Mouse (Mus musculus): ENCODE measurements around the gene Gm44596. TPM values are rescaled to one million over a fixed set of nuclear protein-coding genes. Genes with fewer than 3 reads are reported as not detected.
A peak's percentile ranks its signal among the peaks of the same experiment; 100 is the strongest.

Gene Gm44596
- polyA plus RNA-seq, 1 experiment from 2014 or later, result not detected

DNA sequence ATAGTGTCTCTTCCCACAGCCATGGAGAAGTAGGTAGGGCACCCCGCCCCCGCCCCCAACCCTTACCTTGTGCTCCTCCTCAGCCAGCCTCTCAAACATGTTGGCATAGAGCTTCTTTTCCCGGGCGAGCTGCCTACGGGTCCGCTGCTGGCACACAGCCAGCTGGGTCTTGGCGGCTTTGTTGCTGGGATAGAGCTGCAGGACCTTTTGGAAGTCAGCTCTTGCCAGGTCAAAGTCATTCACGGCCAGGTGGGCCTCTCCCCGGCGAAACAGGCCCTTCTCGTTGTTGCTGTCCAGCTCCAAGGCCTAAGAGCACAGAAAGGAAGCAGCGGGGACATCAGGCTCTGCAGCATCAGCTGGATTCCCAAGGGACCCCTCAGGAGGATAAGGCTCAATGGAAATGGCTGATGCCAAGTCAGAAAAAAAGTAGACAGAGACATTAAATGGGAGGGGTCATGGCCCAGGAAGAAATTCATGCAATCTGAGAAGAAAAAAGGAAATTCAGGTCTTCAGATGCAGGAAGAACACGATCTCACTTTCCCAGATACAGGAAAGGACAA, 57.1 kb downstream of the Gm44596 start:
- Histone ChIP-seq H3K27ac (ENCODE audit: low read length) (no peak overlapping the region), H3K4me1 (ENCODE audit: insufficient read depth, low read depth, low read length) (peaks cover 12% of the 10 kb centered on the region; the same call in 1 of the 2 replicates), H3K9ac (replicated peaks; ENCODE audit: low read depth) (no peak overlapping the region), H3K9me3 (ENCODE audit: low read length) (no peaks in the 10 kb centered on the region), H3K4me3 (ENCODE audit: low read depth, low read length) (no peak overlapping the region), H3K4me2 (replicated peaks; ENCODE audit: low read depth, low read length) (no peak overlapping the region), H3K27me3 (replicated peaks; ENCODE audit: insufficient read depth, low read length) (no peaks in the 10 kb centered on the region), H3K36me3 (ENCODE audit: insufficient read depth, low read length) (peaks cover 43% of the 10 kb centered on the region)
- ATAC-seq (no peak), DNase-seq (ENCODE audit: low spot score) (no peak)
- 56% methylated on average over 13 of the region's 13 CpGs for WGBS
- TF ChIP-seq EP300 (IDR thresholded peaks at IDR 0.05), result no peak
- TF ChIP-seq CTCF (IDR thresholded peaks at IDR 0.05), result no peak

DNA sequence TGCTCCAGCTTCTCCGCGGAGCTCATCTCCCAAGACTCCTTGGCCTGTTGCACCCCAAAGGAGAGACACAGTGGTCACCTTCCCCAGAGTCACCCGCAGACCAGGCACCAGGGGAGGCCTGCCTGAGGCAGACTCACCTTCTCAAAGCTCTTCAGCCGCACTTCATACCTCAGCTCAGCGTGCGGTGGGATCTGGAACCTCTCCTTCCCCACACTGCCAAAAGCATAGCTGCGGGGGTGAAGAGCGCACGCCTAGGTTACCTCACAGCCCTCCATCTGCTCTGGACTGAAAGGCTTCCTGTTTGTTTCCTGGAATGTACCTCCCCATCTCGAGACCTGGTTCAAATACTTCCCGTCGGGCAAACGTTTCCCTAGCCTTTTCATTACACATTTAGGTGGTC, 58.3 kb downstream of the Gm44596 start:
- Histone ChIP-seq H3K27me3 (replicated peaks; ENCODE audit: insufficient read depth, low read length) (no peaks in the 10 kb centered on the region), H3K36me3 (ENCODE audit: insufficient read depth, low read length) (peaks cover 43% of the 10 kb centered on the region), H3K9ac (replicated peaks; ENCODE audit: low read depth) (no peak overlapping the region), H3K27ac (ENCODE audit: low read length) (no peak overlapping the region), H3K4me2 (replicated peaks; ENCODE audit: low read depth, low read length) (no peak overlapping the region), H3K4me3 (ENCODE audit: low read depth, low read length) (no peak overlapping the region), H3K9me3 (ENCODE audit: low read length) (no peaks in the 10 kb centered on the region), H3K4me1 (ENCODE audit: insufficient read depth, low read depth, low read length) (peaks cover 12% of the 10 kb centered on the region; the same call in 1 of the 2 replicates)
- TF ChIP-seq EP300 (IDR thresholded peaks at IDR 0.05) (no peak), CTCF (IDR thresholded peaks at IDR 0.05) (no peak)
- no peak for ATAC-seq
- 76% methylated on average over 11 of the region's 13 CpGs for WGBS
- DNase-seq (ENCODE audit: low spot score), result no peak

DNA sequence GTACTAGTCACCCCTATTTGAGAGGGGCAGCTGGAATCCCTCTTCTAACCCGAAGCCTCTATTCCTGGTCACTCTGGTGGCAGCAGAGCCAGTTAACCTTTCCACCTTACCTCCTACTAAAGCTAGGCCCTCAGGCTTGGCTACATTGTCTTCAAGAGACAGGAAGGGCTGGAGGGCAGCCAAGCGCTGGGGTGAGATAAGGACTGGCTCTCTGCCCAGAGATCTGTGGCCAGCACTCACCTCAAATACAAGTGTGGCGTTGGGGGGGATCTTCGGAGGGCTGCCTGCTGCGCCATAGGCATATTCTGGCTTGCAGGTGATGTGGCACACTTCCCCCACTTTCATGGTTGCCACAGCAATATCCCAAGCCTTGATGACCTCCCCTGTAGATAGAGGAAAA, 60.2 kb downstream of the Gm44596 start:
- no peaks in the 10 kb centered on the region for H3K27me3 ChIP-seq (replicated peaks; ENCODE audit: insufficient read depth, low read length)
- DNase-seq (ENCODE audit: low spot score) (peak; percentile 86), ATAC-seq (peak; percentile 4; the same call in 1 of the 2 replicates)
- H3K4me2 ChIP-seq (replicated peaks; ENCODE audit: low read depth, low read length), result no peak overlapping the region
- no peak overlapping the region for H3K4me3 ChIP-seq (ENCODE audit: low read depth, low read length)
- H3K9ac ChIP-seq (replicated peaks; ENCODE audit: low read depth), result no peak overlapping the region
- peaks cover 12% of the 10 kb centered on the region; the same call in 1 of the 2 replicates for H3K4me1 ChIP-seq (ENCODE audit: insufficient read depth, low read depth, low read length)
- TF ChIP-seq CTCF (IDR thresholded peaks at IDR 0.05) (no peak), EP300 (IDR thresholded peaks at IDR 0.05) (peak; percentile 63)
- H3K9me3 ChIP-seq (ENCODE audit: low read length), result no peaks in the 10 kb centered on the region
- H3K36me3 ChIP-seq (ENCODE audit: insufficient read depth, low read length), result peaks cover 31% of the 10 kb centered on the region
- peak overlapping the region; percentile 1; the same call in 1 of the 2 replicates for H3K27ac ChIP-seq (ENCODE audit: low read length)
- 19% methylated on average over 5 of the region's 5 CpGs for WGBS

DNA sequence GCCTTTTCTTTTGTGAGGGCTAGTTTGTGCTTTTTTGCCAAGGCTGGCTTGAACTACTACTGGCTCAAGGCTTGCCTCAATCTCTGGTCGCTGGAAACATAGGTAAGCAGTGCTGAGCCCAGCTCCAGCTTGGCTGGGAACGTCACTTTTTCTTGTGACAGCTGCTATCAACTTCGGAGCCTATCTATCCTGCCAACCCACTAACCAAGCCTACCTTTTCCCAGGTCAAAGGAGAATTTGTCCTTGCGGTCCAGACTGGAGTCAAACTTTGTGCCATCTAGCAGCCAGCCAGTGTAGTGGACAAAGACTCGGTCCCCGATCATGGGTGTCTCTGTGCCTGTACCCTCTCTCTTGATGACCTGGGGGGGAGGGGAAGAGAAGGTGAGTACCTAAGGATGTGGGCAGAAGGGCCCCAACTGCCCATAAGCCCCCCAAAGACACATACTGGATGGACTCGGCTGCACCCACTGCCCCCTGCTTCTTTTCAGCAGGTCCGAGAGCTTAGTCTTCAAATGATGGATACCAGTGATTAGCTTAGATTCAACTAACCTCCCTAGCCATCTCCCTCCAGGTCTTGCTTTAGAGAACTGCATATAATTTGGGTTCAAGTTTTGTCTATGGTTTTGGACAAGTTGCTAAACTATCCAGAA, 61.2 kb downstream of the Gm44596 start:
- DNase-seq (ENCODE audit: low spot score) (no peak), ATAC-seq (no peak)
- Histone ChIP-seq H3K27ac (ENCODE audit: low read length) (no peak overlapping the region), H3K4me3 (ENCODE audit: low read depth, low read length) (no peak overlapping the region), H3K36me3 (ENCODE audit: insufficient read depth, low read length) (peaks cover 26% of the 10 kb centered on the region), H3K27me3 (replicated peaks; ENCODE audit: insufficient read depth, low read length) (no peaks in the 10 kb centered on the region), H3K4me2 (replicated peaks; ENCODE audit: low read depth, low read length) (peak overlapping the region; percentile 92), H3K9me3 (ENCODE audit: low read length) (no peaks in the 10 kb centered on the region), H3K4me1 (ENCODE audit: insufficient read depth, low read depth, low read length) (peaks cover 12% of the 10 kb centered on the region; the same call in 1 of the 2 replicates), H3K9ac (replicated peaks; ENCODE audit: low read depth) (no peak overlapping the region)
- TF ChIP-seq EP300 (IDR thresholded peaks at IDR 0.05) (no peak), CTCF (IDR thresholded peaks at IDR 0.05) (no peak)
- 82% methylated on average over 8 of the region's 8 CpGs for WGBS

DNA sequence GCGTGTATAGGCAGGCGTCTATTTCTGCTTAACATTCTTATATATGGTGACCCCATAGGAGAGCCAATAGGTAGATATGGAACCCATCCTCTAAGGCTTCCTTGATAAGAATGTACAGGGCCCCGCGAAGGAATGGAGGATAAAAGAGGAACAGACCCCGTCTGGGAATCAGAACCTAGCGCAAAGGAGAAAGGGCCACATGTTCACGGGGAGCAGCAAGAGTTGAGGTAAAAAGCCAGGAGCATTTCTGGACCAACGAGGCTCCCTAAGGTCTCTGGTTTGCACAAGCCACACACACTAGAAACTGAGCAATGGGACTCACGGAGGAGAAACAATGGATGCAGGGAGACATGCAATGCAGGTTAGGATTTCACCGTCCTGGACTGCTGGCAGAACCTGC, 62.0 kb downstream of the Gm44596 start:
- H3K9ac ChIP-seq (replicated peaks; ENCODE audit: low read depth), result peak overlapping the region; percentile 80
- H3K9me3 ChIP-seq (ENCODE audit: low read length), result no peaks in the 10 kb centered on the region
- no peak for DNase-seq (ENCODE audit: low spot score)
- peak overlapping the region; percentile 95 for H3K27ac ChIP-seq (ENCODE audit: low read length)
- H3K4me2 ChIP-seq (replicated peaks; ENCODE audit: low read depth, low read length), result peak overlapping the region; percentile 92
- H3K4me3 ChIP-seq (ENCODE audit: low read depth, low read length), result peak overlapping the region; percentile 87
- no peaks in the 10 kb centered on the region for H3K27me3 ChIP-seq (replicated peaks; ENCODE audit: insufficient read depth, low read length)
- H3K36me3 ChIP-seq (ENCODE audit: insufficient read depth, low read length), result peaks cover 24% of the 10 kb centered on the region
- WGBS, result 7% methylated on average over 10 of the region's 10 CpGs
- ATAC-seq, result no peak
- peaks cover 12% of the 10 kb centered on the region; the same call in 1 of the 2 replicates for H3K4me1 ChIP-seq (ENCODE audit: insufficient read depth, low read depth, low read length)
- TF ChIP-seq EP300 (IDR thresholded peaks at IDR 0.05) (no peak), CTCF (IDR thresholded peaks at IDR 0.05) (no peak)

DNA sequence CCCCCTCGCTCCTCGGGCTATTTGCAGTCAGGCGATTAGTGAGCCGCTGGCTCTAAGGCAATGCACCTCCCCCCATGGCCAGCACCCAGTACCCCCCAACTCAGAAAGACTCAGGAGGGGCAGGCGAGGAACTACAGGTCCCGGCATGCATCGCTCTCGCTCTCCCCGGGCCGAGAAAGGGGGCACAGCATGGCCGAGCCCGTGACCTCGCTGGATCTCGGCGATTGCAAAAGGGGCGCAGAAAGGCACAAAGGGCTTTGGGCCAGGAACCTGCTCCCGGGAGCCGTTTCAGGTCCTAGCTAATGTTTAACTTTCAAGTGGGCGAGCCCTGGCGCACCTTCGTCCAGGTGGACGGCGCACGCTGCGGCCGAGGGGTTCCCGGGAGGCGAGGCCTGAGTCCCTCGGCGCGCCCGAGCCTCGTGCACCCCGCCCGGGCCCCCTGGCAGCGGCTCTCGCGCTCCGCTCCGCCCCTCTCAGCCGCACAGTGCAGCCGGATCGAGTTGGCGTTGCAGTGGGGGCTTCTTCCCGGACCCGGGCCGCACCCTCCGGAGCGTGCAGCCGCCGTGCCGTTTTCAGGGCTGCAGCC, 62.5 kb downstream of the Gm44596 start:
- Histone ChIP-seq H3K36me3 (ENCODE audit: insufficient read depth, low read length) (peaks cover 18% of the 10 kb centered on the region), H3K9ac (replicated peaks; ENCODE audit: low read depth) (peak overlapping the region; percentile 80), H3K4me3 (ENCODE audit: low read depth, low read length) (peak overlapping the region; percentile 87), H3K4me2 (replicated peaks; ENCODE audit: low read depth, low read length) (peak overlapping the region; percentile 92), H3K9me3 (ENCODE audit: low read length) (no peaks in the 10 kb centered on the region), H3K4me1 (ENCODE audit: insufficient read depth, low read depth, low read length) (peaks cover 12% of the 10 kb centered on the region; the same call in 1 of the 2 replicates), H3K27me3 (replicated peaks; ENCODE audit: insufficient read depth, low read length) (no peaks in the 10 kb centered on the region), H3K27ac (ENCODE audit: low read length) (peak overlapping the region; percentile 95)
- DNase-seq (ENCODE audit: low spot score) (peak; percentile 87), ATAC-seq (peak; percentile 75)
- TF ChIP-seq EP300 (IDR thresholded peaks at IDR 0.05) (no peak), CTCF (IDR thresholded peaks at IDR 0.05) (no peak)
- WGBS, result under 1% methylated on average over 44 of the region's 52 CpGs
